Mouse (Mus musculus): Measurements from ENCODE around the gene Yipf1. TPM values are rescaled to one million over a fixed set of nuclear protein-coding genes. Genes with fewer than 3 reads are reported as not detected.

Gene Yipf1
- polyA plus RNA-seq, 1 experiment from 2014 or later: 46.7 TPM

- H3K9ac ChIP-seq (ENCODE audit: low read depth, low read length): no peak overlapping the region
- no peak overlapping the region for H3K27ac ChIP-seq (ENCODE audit: low read depth, low read length)
- ATAC-seq (ENCODE audit: low FRiP score) (no peak), DNase-seq (ENCODE audit: low spot score) (no peak)
- peaks cover 10% of the 10 kb centered on the region; the same call in 1 of the 2 replicates for H3K36me3 ChIP-seq (ENCODE audit: control insufficient read depth, insufficient read depth, low read length)
- no peaks in the 10 kb centered on the region for H3K27me3 ChIP-seq (ENCODE audit: control insufficient read depth, insufficient read depth, low read length)
- H3K9me3 ChIP-seq (ENCODE audit: control insufficient read depth, low read length): no peaks in the 10 kb centered on the region
- no peaks in the 10 kb centered on the region for H3K4me1 ChIP-seq (replicated peaks; ENCODE audit: control insufficient read depth, insufficient read depth, low read length)
- 87% methylated on average over 4 of the region's 4 CpGs for WGBS
- no peak overlapping the region for H3K4me3 ChIP-seq (ENCODE audit: low read depth, low read length)
- H3K4me2 ChIP-seq (replicated peaks; ENCODE audit: low read depth, low read length): no peak overlapping the region
Observed at GRCm38 (mm10) chr4:107374677-107375076, 60.5 kb downstream of the Yipf1 start.

GRCm38 (mm10) chr4:107378954-107379353, 64.8 kb downstream of the Yipf1 start:
- 91% methylated on average over 6 of the region's 6 CpGs for WGBS
- no peak overlapping the region for H3K4me3 ChIP-seq (ENCODE audit: low read depth, low read length)
- H3K9me3 ChIP-seq (ENCODE audit: control insufficient read depth, low read length): no peaks in the 10 kb centered on the region
- no peak for DNase-seq (ENCODE audit: low spot score)
- H3K36me3 ChIP-seq (ENCODE audit: control insufficient read depth, insufficient read depth, low read length): 0 out of 2 replicates have a peak, but pooled peaks cover 10% of the 10 kb centered on the region
- no peak overlapping the region for H3K27ac ChIP-seq (ENCODE audit: low read depth, low read length)
- H3K9ac ChIP-seq (ENCODE audit: low read depth, low read length): no peak overlapping the region
- H3K4me2 ChIP-seq (replicated peaks; ENCODE audit: low read depth, low read length): no peak overlapping the region
- no peaks in the 10 kb centered on the region for H3K27me3 ChIP-seq (ENCODE audit: control insufficient read depth, insufficient read depth, low read length)
- H3K4me1 ChIP-seq (replicated peaks; ENCODE audit: control insufficient read depth, insufficient read depth, low read length): no peaks in the 10 kb centered on the region
- no peak for ATAC-seq (ENCODE audit: low FRiP score)

- DNase-seq (ENCODE audit: low spot score): no peak
- Histone ChIP-seq H3K4me1 (replicated peaks; ENCODE audit: control insufficient read depth, insufficient read depth, low read length) (no peaks in the 10 kb centered on the region), H3K27me3 (ENCODE audit: control insufficient read depth, insufficient read depth, low read length) (no peaks in the 10 kb centered on the region), H3K4me2 (replicated peaks; ENCODE audit: low read depth, low read length) (no peak overlapping the region), H3K36me3 (ENCODE audit: control insufficient read depth, insufficient read depth, low read length) (0 out of 2 replicates have a peak, but pooled peaks cover 5% of the 10 kb centered on the region), H3K9me3 (ENCODE audit: control insufficient read depth, low read length) (no peaks in the 10 kb centered on the region), H3K9ac (ENCODE audit: low read depth, low read length) (no peak overlapping the region), H3K4me3 (ENCODE audit: low read depth, low read length) (no peak overlapping the region), H3K27ac (ENCODE audit: low read depth, low read length) (no peak overlapping the region)
- 85% methylated on average over 7 of the region's 7 CpGs for WGBS
- no peak for ATAC-seq (ENCODE audit: low FRiP score)
Observed at GRCm38 (mm10) chr4:107380871-107381270, 66.7 kb downstream of the Yipf1 start.

GRCm38 (mm10) chr4:107387038-107387437, 72.9 kb downstream of the Yipf1 start:
- no peak overlapping the region for H3K4me3 ChIP-seq (ENCODE audit: low read depth, low read length)
- no peaks in the 10 kb centered on the region for H3K9me3 ChIP-seq (ENCODE audit: control insufficient read depth, low read length)
- H3K4me2 ChIP-seq (replicated peaks; ENCODE audit: low read depth, low read length): no peak overlapping the region
- ATAC-seq (ENCODE audit: low FRiP score) (no peak), DNase-seq (ENCODE audit: low spot score) (no peak)
- H3K36me3 ChIP-seq (ENCODE audit: control insufficient read depth, insufficient read depth, low read length): 0 out of 2 replicates have a peak, but pooled peaks cover 2% of the 10 kb centered on the region
- H3K9ac ChIP-seq (ENCODE audit: low read depth, low read length): no peak overlapping the region
- H3K27me3 ChIP-seq (ENCODE audit: control insufficient read depth, insufficient read depth, low read length): no peaks in the 10 kb centered on the region
- H3K27ac ChIP-seq (ENCODE audit: low read depth, low read length): no peak overlapping the region
- H3K4me1 ChIP-seq (replicated peaks; ENCODE audit: control insufficient read depth, insufficient read depth, low read length): no peaks in the 10 kb centered on the region
- WGBS: 95% methylated on average over 4 of the region's 4 CpGs

GRCm38 (mm10) chr4:107387465-107387864, 73.3 kb downstream of the Yipf1 start:
- Histone ChIP-seq H3K27me3 (ENCODE audit: control insufficient read depth, insufficient read depth, low read length) (no peaks in the 10 kb centered on the region), H3K9me3 (ENCODE audit: control insufficient read depth, low read length) (no peaks in the 10 kb centered on the region), H3K27ac (ENCODE audit: low read depth, low read length) (no peak overlapping the region), H3K4me2 (replicated peaks; ENCODE audit: low read depth, low read length) (no peak overlapping the region), H3K4me1 (replicated peaks; ENCODE audit: control insufficient read depth, insufficient read depth, low read length) (no peaks in the 10 kb centered on the region), H3K36me3 (ENCODE audit: control insufficient read depth, insufficient read depth, low read length) (0 out of 2 replicates have a peak, but pooled peaks cover 3% of the 10 kb centered on the region), H3K9ac (ENCODE audit: low read depth, low read length) (no peak overlapping the region), H3K4me3 (ENCODE audit: low read depth, low read length) (no peak overlapping the region)
- 94% methylated on average over 8 of the region's 8 CpGs for WGBS
- no peak for DNase-seq (ENCODE audit: low spot score)
- no peak for ATAC-seq (ENCODE audit: low FRiP score)

GRCm38 (mm10) chr4:107388291-107388690, 74.1 kb downstream of the Yipf1 start:
- Histone ChIP-seq H3K4me1 (replicated peaks; ENCODE audit: control insufficient read depth, insufficient read depth, low read length) (no peaks in the 10 kb centered on the region), H3K9me3 (ENCODE audit: control insufficient read depth, low read length) (no peaks in the 10 kb centered on the region), H3K36me3 (ENCODE audit: control insufficient read depth, insufficient read depth, low read length) (0 out of 2 replicates have a peak, but pooled peaks cover 4% of the 10 kb centered on the region), H3K27me3 (ENCODE audit: control insufficient read depth, insufficient read depth, low read length) (no peaks in the 10 kb centered on the region), H3K9ac (ENCODE audit: low read depth, low read length) (no peak overlapping the region), H3K27ac (ENCODE audit: low read depth, low read length) (no peak overlapping the region), H3K4me2 (replicated peaks; ENCODE audit: low read depth, low read length) (no peak overlapping the region), H3K4me3 (ENCODE audit: low read depth, low read length) (no peak overlapping the region)
- ATAC-seq (ENCODE audit: low FRiP score) (no peak), DNase-seq (ENCODE audit: low spot score) (no peak)
- 97% methylated on average over 2 of the region's 2 CpGs for WGBS

GRCm38 (mm10) chr4:107389345-107389744, 75.2 kb downstream of the Yipf1 start:
- Histone ChIP-seq H3K9ac (ENCODE audit: low read depth, low read length) (no peak overlapping the region), H3K4me3 (ENCODE audit: low read depth, low read length) (no peak overlapping the region), H3K4me2 (replicated peaks; ENCODE audit: low read depth, low read length) (no peak overlapping the region), H3K27me3 (ENCODE audit: control insufficient read depth, insufficient read depth, low read length) (no peaks in the 10 kb centered on the region), H3K36me3 (ENCODE audit: control insufficient read depth, insufficient read depth, low read length) (0 out of 2 replicates have a peak, but pooled peaks cover 3% of the 10 kb centered on the region), H3K4me1 (replicated peaks; ENCODE audit: control insufficient read depth, insufficient read depth, low read length) (no peaks in the 10 kb centered on the region), H3K27ac (ENCODE audit: low read depth, low read length) (no peak overlapping the region), H3K9me3 (ENCODE audit: control insufficient read depth, low read length) (no peaks in the 10 kb centered on the region)
- ATAC-seq (ENCODE audit: low FRiP score): no peak
- 96% methylated on average over 3 of the region's 3 CpGs for WGBS
- DNase-seq (ENCODE audit: low spot score): no peak

GRCm38 (mm10) chr4:107393771-107394170, 79.6 kb downstream of the Yipf1 start:
- 89% methylated on average over 2 of the region's 2 CpGs for WGBS
- Histone ChIP-seq H3K9me3 (ENCODE audit: control insufficient read depth, low read length) (no peaks in the 10 kb centered on the region), H3K27me3 (ENCODE audit: control insufficient read depth, insufficient read depth, low read length) (no peaks in the 10 kb centered on the region), H3K36me3 (ENCODE audit: control insufficient read depth, insufficient read depth, low read length) (0 out of 2 replicates have a peak, but pooled peaks cover 2% of the 10 kb centered on the region), H3K4me2 (replicated peaks; ENCODE audit: low read depth, low read length) (no peak overlapping the region), H3K4me3 (ENCODE audit: low read depth, low read length) (no peak overlapping the region), H3K27ac (ENCODE audit: low read depth, low read length) (no peak overlapping the region), H3K9ac (ENCODE audit: low read depth, low read length) (no peak overlapping the region), H3K4me1 (replicated peaks; ENCODE audit: control insufficient read depth, insufficient read depth, low read length) (no peaks in the 10 kb centered on the region)
- DNase-seq (ENCODE audit: low spot score) (no peak), ATAC-seq (ENCODE audit: low FRiP score) (no peak)

Measured in hindbrain, embryonic 11.5 days (tissue).